Mouse (Mus musculus): ENCODE measurements at regions not wholly inside any gene's neighbourhood (a gene's known extent, or its start where the extent isn't known, plus 50 kb on each side); places are given as distances from the start of the nearest gene placed in this dataset.

DNA sequence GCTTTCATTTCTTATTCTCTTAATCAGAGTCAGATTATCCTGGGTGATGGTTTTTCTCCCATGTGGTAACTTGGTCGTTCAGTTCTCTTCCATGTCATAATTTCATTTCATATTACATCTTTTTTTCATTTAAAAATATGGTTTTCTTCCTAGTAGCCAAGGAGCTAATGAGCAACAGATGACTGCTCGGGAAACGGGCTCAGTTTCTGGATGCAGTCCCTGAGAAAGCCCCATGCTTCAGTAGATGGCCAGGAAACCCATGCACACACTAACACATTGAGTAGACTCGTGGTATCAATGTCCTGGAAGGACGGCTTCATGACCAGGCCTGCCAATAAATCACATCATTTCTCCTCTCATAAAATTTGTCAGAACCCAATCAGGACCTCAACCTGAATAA lies 369.3 kb downstream of the Gpam start:
- DNase-seq (ENCODE audit: low spot score), result peak; percentile 53
- WGBS, result 54% methylated on average over 5 of the region's 5 CpGs
- Histone ChIP-seq H3K36me3 (replicated peaks; ENCODE audit: control insufficient read depth, insufficient read depth, low read depth, low read length) (no peaks in the 10 kb centered on the region), H3K9ac (replicated peaks; ENCODE audit: low read length) (no peak overlapping the region), H3K9me3 (replicated peaks; ENCODE audit: control insufficient read depth, low read length) (no peaks in the 10 kb centered on the region), H3K27ac (replicated peaks; ENCODE audit: low read depth, low read length) (no peak overlapping the region), H3K27me3 (ENCODE audit: control insufficient read depth, insufficient read depth, low read length) (no peaks in the 10 kb centered on the region), H3K4me3 (ENCODE audit: low read depth, low read length) (no peak overlapping the region), H3K4me2 (ENCODE audit: low read depth, low read length) (no peak overlapping the region), H3K4me1 (ENCODE audit: control insufficient read depth, insufficient read depth, low read length) (no peaks in the 10 kb centered on the region)
- ATAC-seq (replicated peaks; ENCODE audit: insufficient number of reproducible peaks, low FRiP score, low TSS enrichment, low read depth), result no peak

DNA sequence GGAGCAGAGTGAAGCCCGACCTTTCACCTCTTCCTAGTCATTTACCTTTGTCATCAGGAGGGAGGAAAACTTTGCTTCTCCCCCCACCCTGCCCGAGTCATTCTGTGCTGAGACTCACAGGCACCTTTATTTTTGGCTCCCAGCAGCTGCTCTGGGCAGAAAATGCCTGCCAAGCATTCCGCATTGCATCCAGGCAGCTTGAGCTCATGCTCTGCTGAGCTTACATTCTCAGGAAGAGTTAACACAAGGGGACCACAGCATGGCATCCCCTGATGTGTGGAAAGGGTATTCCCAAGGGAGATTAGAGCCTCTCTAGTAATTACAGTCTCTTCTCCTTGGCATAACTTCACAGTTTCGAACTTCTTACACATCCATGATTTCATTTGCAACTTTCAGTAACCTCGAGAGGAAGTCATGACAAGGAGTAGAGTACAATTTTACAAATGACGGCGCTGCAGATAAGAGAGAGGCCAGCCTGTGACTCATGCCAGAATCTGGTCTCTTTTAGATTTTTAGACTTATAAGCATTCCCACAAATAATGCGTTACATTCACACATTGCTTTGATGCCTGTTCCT lies 370.3 kb downstream of the Gpam start:
- no peak for DNase-seq (ENCODE audit: low spot score)
- WGBS, result 68% methylated on average over 8 of the region's 8 CpGs

DNA sequence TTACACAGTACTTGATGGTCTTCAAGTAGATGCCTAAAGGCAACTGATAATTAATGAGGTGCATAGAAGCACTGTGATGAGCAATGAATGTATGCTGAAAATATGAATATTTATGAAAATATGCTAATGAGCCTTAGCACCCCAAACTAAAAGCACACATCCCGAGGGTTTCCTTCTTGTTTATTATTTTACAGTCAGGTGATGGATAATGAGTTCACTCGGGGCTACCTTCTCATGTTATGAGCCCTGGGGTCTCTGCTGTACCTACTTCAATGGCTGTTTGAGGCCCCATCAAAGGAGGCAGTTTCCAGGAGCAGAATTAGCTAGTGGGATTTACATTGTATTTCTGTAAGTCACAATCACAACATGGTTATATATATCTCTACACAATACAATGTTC lies 371.6 kb downstream of the Gpam start:
- Histone ChIP-seq H3K4me2 (ENCODE audit: low read depth, low read length) (no peak overlapping the region), H3K9me3 (replicated peaks; ENCODE audit: control insufficient read depth, low read length) (no peaks in the 10 kb centered on the region), H3K27me3 (ENCODE audit: control insufficient read depth, insufficient read depth, low read length) (no peaks in the 10 kb centered on the region), H3K36me3 (replicated peaks; ENCODE audit: control insufficient read depth, insufficient read depth, low read depth, low read length) (no peaks in the 10 kb centered on the region), H3K4me1 (ENCODE audit: control insufficient read depth, insufficient read depth, low read length) (no peaks in the 10 kb centered on the region), H3K9ac (replicated peaks; ENCODE audit: low read length) (no peak overlapping the region), H3K27ac (replicated peaks; ENCODE audit: low read depth, low read length) (no peak overlapping the region), H3K4me3 (ENCODE audit: low read depth, low read length) (no peak overlapping the region)
- DNase-seq (ENCODE audit: low spot score), result no peak
- 74% methylated on average over 2 of the region's 2 CpGs for WGBS
- ATAC-seq (replicated peaks; ENCODE audit: insufficient number of reproducible peaks, low FRiP score, low TSS enrichment, low read depth), result no peak

More for the DNA sequence above, 370.3 kb downstream of the Gpam start:
- no peaks in the 10 kb centered on the region for H3K9me3 ChIP-seq (replicated peaks; ENCODE audit: control insufficient read depth, low read length)
- no peak for ATAC-seq (replicated peaks; ENCODE audit: insufficient number of reproducible peaks, low FRiP score, low TSS enrichment, low read depth)
- no peak overlapping the region for H3K4me3 ChIP-seq (ENCODE audit: low read depth, low read length)
- no peaks in the 10 kb centered on the region for H3K27me3 ChIP-seq (ENCODE audit: control insufficient read depth, insufficient read depth, low read length)
- no peaks in the 10 kb centered on the region for H3K4me1 ChIP-seq (ENCODE audit: control insufficient read depth, insufficient read depth, low read length)
- H3K4me2 ChIP-seq (ENCODE audit: low read depth, low read length), result no peak overlapping the region
- H3K27ac ChIP-seq (replicated peaks; ENCODE audit: low read depth, low read length), result no peak overlapping the region
- no peak overlapping the region for H3K9ac ChIP-seq (replicated peaks; ENCODE audit: low read length)
- H3K36me3 ChIP-seq (replicated peaks; ENCODE audit: control insufficient read depth, insufficient read depth, low read depth, low read length), result no peaks in the 10 kb centered on the region

DNA sequence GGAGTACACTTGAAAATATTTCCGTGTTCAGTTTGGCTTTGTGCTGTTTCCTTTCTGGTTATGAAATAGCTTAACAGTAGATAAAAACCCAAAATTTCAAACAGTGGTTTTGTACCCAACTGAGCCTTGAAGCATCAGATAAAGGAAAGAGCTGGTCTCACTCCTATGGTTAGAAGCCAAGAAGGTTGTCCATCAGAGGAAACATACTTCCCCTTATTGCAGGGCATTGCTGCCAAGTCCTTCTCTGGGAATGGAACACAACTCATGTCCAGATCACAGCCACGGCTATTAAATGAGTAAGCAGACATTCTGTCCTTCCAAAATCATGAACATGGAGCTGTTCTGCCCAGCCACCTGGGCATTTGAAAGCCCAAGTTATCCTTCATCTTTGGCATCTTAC lies 393.1 kb downstream of the Gpam start:
- no peaks in the 10 kb centered on the region for H3K9me3 ChIP-seq (replicated peaks; ENCODE audit: control insufficient read depth, low read length)
- no peaks in the 10 kb centered on the region for H3K27me3 ChIP-seq (ENCODE audit: control insufficient read depth, insufficient read depth, low read length)
- WGBS, result 83% methylated on average over 2 of the region's 2 CpGs
- no peak overlapping the region for H3K4me2 ChIP-seq (ENCODE audit: low read depth, low read length)
- H3K9ac ChIP-seq (replicated peaks; ENCODE audit: low read length), result no peak overlapping the region
- ATAC-seq (replicated peaks; ENCODE audit: insufficient number of reproducible peaks, low FRiP score, low TSS enrichment, low read depth), result no peak
- no peak overlapping the region for H3K4me3 ChIP-seq (ENCODE audit: low read depth, low read length)
- no peak for DNase-seq (ENCODE audit: low spot score)
- no peaks in the 10 kb centered on the region for H3K36me3 ChIP-seq (replicated peaks; ENCODE audit: control insufficient read depth, insufficient read depth, low read depth, low read length)
- no peak overlapping the region for H3K27ac ChIP-seq (replicated peaks; ENCODE audit: low read depth, low read length)
- no peaks in the 10 kb centered on the region for H3K4me1 ChIP-seq (ENCODE audit: control insufficient read depth, insufficient read depth, low read length)

- no peaks in the 10 kb centered on the region for H3K27me3 ChIP-seq (ENCODE audit: control insufficient read depth, insufficient read depth, low read length)
- H3K4me2 ChIP-seq (ENCODE audit: low read depth, low read length), result no peak overlapping the region
- WGBS, result 92% methylated on average over 8 of the region's 8 CpGs
- ATAC-seq (replicated peaks; ENCODE audit: insufficient number of reproducible peaks, low FRiP score, low TSS enrichment, low read depth), result no peak
- H3K4me3 ChIP-seq (ENCODE audit: low read depth, low read length), result no peak overlapping the region
- H3K27ac ChIP-seq (replicated peaks; ENCODE audit: low read depth, low read length), result no peak overlapping the region
- no peaks in the 10 kb centered on the region for H3K9me3 ChIP-seq (replicated peaks; ENCODE audit: control insufficient read depth, low read length)
- H3K36me3 ChIP-seq (replicated peaks; ENCODE audit: control insufficient read depth, insufficient read depth, low read depth, low read length), result no peaks in the 10 kb centered on the region
- no peak for DNase-seq (ENCODE audit: low spot score)
- no peaks in the 10 kb centered on the region for H3K4me1 ChIP-seq (ENCODE audit: control insufficient read depth, insufficient read depth, low read length)
- H3K9ac ChIP-seq (replicated peaks; ENCODE audit: low read length), result no peak overlapping the region
Observed at GRCm38 (mm10) chr19:54731749-54732148, 395.3 kb downstream of the Gpam start.

GRCm38 (mm10) chr19:54731315-54731714 lies 395.7 kb downstream of the Gpam start:
- ATAC-seq (replicated peaks; ENCODE audit: insufficient number of reproducible peaks, low FRiP score, low TSS enrichment, low read depth), result no peak
- H3K9me3 ChIP-seq (replicated peaks; ENCODE audit: control insufficient read depth, low read length), result no peaks in the 10 kb centered on the region
- H3K27me3 ChIP-seq (ENCODE audit: control insufficient read depth, insufficient read depth, low read length), result no peaks in the 10 kb centered on the region
- no peak for DNase-seq (ENCODE audit: low spot score)
- 86% methylated on average over 2 of the region's 2 CpGs for WGBS
- H3K4me3 ChIP-seq (ENCODE audit: low read depth, low read length), result no peak overlapping the region
- H3K9ac ChIP-seq (replicated peaks; ENCODE audit: low read length), result no peak overlapping the region
- no peaks in the 10 kb centered on the region for H3K4me1 ChIP-seq (ENCODE audit: control insufficient read depth, insufficient read depth, low read length)
- no peak overlapping the region for H3K27ac ChIP-seq (replicated peaks; ENCODE audit: low read depth, low read length)
- no peak overlapping the region for H3K4me2 ChIP-seq (ENCODE audit: low read depth, low read length)
- no peaks in the 10 kb centered on the region for H3K36me3 ChIP-seq (replicated peaks; ENCODE audit: control insufficient read depth, insufficient read depth, low read depth, low read length)

DNA sequence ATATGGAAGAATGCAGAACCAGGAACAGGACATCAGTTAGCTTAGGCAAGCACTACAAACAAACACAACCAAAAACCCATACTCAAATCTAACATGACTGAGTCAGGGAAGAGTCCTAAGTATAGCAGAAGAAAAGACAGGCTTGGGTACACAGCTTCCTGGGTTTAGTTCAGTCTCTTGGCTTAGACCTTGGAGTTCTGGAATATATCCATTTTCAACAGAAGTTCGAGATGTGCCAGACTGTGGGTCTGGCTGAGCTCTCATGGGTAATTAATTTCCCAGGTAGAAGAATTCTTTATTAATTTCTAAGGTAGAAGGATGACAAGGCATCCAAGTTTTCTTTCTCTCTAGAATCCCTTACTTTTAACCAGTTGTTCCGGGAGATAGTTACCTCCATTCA lies 396.2 kb downstream of the Gpam start:
- H3K36me3 ChIP-seq (replicated peaks; ENCODE audit: control insufficient read depth, insufficient read depth, low read depth, low read length), result no peaks in the 10 kb centered on the region
- H3K4me3 ChIP-seq (ENCODE audit: low read depth, low read length), result no peak overlapping the region
- ATAC-seq (replicated peaks; ENCODE audit: insufficient number of reproducible peaks, low FRiP score, low TSS enrichment, low read depth), result no peak
- H3K4me2 ChIP-seq (ENCODE audit: low read depth, low read length), result no peak overlapping the region
- no peak overlapping the region for H3K27ac ChIP-seq (replicated peaks; ENCODE audit: low read depth, low read length)
- no peak for DNase-seq (ENCODE audit: low spot score)
- H3K27me3 ChIP-seq (ENCODE audit: control insufficient read depth, insufficient read depth, low read length), result no peaks in the 10 kb centered on the region
- H3K9ac ChIP-seq (replicated peaks; ENCODE audit: low read length), result no peak overlapping the region
- H3K4me1 ChIP-seq (ENCODE audit: control insufficient read depth, insufficient read depth, low read length), result no peaks in the 10 kb centered on the region
- H3K9me3 ChIP-seq (replicated peaks; ENCODE audit: control insufficient read depth, low read length), result no peaks in the 10 kb centered on the region
- 90% methylated on average over 2 of the region's 2 CpGs for WGBS

GRCm38 (mm10) chr19:54730296-54730695 lies 396.7 kb downstream of the Gpam start:
- H3K36me3 ChIP-seq (replicated peaks; ENCODE audit: control insufficient read depth, insufficient read depth, low read depth, low read length), result no peaks in the 10 kb centered on the region
- H3K4me2 ChIP-seq (ENCODE audit: low read depth, low read length), result no peak overlapping the region
- H3K27ac ChIP-seq (replicated peaks; ENCODE audit: low read depth, low read length), result no peak overlapping the region
- no peaks in the 10 kb centered on the region for H3K4me1 ChIP-seq (ENCODE audit: control insufficient read depth, insufficient read depth, low read length)
- ATAC-seq (replicated peaks; ENCODE audit: insufficient number of reproducible peaks, low FRiP score, low TSS enrichment, low read depth), result no peak
- H3K9ac ChIP-seq (replicated peaks; ENCODE audit: low read length), result no peak overlapping the region
- no peak overlapping the region for H3K4me3 ChIP-seq (ENCODE audit: low read depth, low read length)
- DNase-seq (ENCODE audit: low spot score), result no peak
- no peaks in the 10 kb centered on the region for H3K9me3 ChIP-seq (replicated peaks; ENCODE audit: control insufficient read depth, low read length)
- WGBS, result 95% methylated on average over 2 of the region's 2 CpGs
- no peaks in the 10 kb centered on the region for H3K27me3 ChIP-seq (ENCODE audit: control insufficient read depth, insufficient read depth, low read length)
